Mouse (Mus musculus): ENCODE results near the gene Adig. TPM values are rescaled to one million over a fixed set of nuclear protein-coding genes. Genes with fewer than 3 reads are reported as not detected.

The Adig gene
- total RNA-seq, 4 experiments from 2014 or later = 3.6 to 11.6 (median 6.1) TPM

DNA sequence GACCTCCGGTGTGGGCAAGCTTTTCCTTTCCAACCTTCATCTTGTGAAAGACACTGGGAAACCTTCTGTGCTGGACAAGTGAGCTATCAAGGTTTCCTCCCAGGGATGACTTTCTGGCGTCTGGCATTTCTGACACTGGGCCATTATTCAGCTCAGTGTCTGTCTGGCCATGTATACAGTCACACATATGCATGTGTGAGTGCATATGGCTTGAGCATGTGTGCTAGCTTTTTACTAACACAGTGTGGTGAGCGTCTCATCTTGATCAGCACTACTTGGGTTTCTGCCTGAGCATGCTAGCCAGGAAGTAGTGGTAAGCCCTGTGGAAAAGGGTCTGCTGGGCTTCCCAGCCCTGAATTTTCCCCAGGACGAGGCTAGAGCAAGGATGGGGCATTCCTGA is 38.9 kb downstream of the Adig start:
- no peak for DNase-seq (ENCODE audit: low spot score)

DNA sequence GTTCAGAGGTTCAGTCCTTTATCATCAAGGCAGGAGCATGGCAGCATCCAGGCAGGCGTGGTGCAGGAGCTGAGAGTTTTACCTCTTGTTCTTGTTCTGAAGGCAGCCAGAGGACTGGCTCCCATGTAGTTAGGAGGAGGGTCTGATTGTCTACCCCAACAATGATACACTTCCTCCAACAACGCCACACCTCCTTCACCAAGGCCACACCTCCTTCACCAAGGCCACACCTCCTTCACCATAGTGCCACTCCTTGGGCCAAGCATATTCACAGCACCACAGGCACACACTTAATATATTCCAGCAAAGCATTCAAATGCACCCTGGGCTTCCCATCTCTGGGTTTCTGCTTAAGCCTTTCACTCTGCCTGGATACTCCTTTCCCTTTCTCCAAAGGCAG is 42.9 kb downstream of the Adig start:
- no peak for DNase-seq (ENCODE audit: low spot score)

DNA sequence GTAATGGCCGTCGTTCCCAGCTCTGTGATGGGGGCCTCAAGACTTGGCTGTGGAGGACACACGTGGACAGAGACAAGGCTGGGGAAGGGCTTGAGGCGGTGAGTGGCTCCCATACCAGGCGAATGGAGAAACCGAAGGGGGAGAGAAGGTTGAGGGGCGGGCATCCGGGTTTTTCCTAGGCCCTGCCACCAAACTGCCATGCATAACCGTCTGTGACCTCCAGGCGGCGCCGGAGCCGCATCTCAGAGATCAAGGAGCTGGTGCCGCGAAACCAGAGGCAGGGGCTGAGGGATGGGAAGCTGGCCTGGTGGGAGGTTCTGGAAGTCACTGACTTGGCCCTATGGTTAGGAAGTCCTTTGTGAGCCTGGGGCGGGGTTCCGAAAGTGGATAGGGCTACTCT is 44.3 kb downstream of the Adig start:
- peak; percentile 24 for DNase-seq (ENCODE audit: low spot score)

DNA sequence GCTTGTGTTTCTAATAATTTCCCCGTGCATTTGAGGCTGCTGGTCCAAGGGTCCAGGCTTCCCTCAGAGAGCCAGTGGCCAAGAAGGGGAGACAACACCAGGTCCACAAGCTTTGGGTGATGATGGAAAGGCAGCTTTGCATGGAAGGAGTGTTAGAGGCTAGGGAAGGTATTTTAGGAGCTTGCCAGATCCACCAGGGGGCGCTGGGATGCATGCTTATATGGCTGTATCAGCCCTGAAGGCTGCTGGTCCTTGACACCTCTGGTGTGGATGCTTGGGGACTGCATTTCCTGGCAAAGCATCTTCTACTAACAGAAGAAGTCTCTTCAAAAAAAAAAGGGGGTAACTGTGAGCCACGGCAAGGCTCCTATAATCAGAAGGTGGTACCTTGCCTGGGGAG is 47.7 kb downstream of the Adig start:
- DNase-seq (ENCODE audit: low spot score) = peak; percentile 65

DNA sequence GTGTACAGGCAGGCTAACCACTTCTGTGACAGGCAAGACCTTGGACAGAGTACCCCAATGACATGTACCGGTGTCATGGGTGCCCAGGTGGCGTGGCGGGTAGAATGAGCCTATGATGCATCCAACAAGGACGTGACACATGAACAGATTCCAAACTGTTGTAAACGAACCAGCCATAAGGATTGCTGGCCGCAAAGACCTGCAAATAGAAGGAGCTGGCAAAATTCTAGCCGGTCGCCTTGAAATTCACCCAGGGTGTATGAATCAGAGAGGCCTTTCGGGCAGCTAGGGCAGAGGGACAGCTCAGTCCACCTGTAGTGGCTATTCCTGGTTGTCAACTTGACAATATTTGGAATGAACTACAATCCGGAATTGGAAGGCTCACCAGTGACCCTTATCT is 52.0 kb downstream of the Adig start:
- DNase-seq (ENCODE audit: low spot score) = no peak

DNA sequence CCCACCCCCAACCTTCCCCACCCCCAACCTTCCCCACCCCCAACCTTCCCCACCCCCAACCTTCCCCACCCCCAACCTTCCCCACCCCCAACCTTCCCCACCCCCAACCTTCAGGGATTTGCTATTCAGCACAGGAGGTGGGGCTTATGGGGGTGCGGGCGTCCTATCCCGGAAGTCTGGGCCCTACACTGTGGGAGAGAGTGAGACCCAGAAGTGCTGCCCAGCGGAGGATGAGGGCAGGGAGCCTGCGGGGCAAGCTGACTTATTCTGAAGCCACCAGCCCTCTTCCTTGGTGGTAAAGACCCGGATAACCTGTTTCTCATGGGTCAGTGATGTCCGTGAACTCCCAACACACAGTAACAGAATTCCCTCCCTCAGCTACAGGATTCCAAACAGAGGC is 52.8 kb downstream of the Adig start:
- DNase-seq (ENCODE audit: low spot score) = peak; percentile 19

DNA sequence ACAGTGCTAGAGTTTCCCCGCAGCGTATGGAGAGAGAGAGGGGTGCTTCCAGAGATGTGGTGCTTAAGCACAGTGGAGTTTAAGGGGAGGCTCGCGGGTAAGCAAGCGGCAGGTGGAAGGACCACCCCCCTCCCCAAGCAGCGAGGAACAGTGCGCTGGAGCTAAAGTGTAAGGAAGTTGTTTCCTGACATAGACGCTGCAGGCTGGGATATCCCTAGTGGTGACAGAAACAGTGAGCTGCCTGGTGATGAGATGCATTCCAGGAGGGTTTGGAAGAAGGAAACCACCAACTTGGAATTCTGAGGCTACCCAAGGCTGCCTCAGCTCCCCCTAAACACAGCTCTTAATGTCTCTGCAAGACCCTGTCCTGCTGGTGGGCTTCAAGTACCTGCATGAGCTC is 53.4 kb downstream of the Adig start:
- DNase-seq (ENCODE audit: low spot score) = no peak

DNA sequence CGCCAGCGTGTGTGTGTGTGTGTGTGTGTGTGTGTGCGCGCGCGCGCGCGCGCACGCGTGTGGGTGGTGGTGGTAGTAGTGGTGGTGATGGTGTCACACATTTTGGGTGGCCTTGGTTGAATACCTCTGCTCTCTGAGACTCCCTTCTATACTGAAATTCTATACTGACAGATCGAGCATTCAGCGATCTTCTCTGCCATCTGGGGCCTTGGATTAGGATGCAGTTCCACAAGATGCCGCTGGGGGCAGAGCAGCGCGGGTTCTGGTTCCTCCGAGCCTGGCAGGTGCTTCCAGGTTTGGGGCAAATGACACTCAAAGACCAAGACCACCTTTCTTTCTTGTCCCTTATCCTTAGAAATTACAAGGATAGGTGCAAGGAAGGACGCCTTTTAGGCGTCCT is 53.8 kb downstream of the Adig start:
- peak; percentile 53 for DNase-seq (ENCODE audit: low spot score)

DNA sequence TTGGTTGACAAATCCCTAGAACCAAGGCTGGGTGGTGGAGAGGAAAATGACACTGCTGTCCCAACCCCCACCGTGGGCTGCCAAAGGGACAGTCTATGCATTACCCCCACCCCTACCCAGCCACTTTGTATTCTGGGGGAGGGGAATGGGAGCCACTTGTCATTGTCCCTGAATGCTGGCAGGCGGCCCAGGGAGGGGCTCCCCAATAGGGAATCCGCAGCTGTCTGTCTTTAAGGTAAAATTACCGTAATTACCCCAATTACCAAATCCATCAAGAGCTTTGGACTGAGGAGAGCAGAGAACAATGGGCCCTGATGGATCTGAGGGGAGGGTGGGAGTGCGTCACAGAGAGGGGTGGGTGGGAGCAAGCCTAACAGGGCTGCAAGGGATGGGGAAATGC is 54.3 kb downstream of the Adig start:
- no peak for DNase-seq (ENCODE audit: low spot score)

Other genes starting within 250 kb of the Adig start
- gene Bpi, start 244.5 kb upstream of the Adig start, total RNA-seq (2022) = not detected
- 1 to 10 TPM; 3.7 to 7.8 (median 5.6) TPM for gene Lbp, start 196.1 kb upstream of the Adig start, total RNA-seq (2022)
- under 1 TPM; 0.19 to 0.47 (median 0.25) TPM for gene Snhg11, start 127.0 kb upstream of the Adig start, total RNA-seq (2022)
- 10 to 100 TPM; 35.3 to 41.3 (median 38.6) TPM for gene Ralgapb, start 92.8 kb upstream of the Adig start, total RNA-seq (2022)
- gene Arhgap40, start 10.2 kb downstream of the Adig start, total RNA-seq (2022) = not detected
- not detected for gene Slc32a1, start 108.2 kb downstream of the Adig start, total RNA-seq (2022)
- gene Actr5, start 122.3 kb downstream of the Adig start, total RNA-seq (2022) = 1 to 10 TPM; 5.0 to 6.4 (median 6.3) TPM
- 10 to 100 TPM in 2 of 4 experiments, 1 to 10 TPM in 2; 7.8 to 12.3 (median 10.1) TPM for gene Ppp1r16b, start 162.8 kb downstream of the Adig start, total RNA-seq (2022)